ENCODE assay signal across 26 mouse cellular contexts in the genomic region with DNA sequence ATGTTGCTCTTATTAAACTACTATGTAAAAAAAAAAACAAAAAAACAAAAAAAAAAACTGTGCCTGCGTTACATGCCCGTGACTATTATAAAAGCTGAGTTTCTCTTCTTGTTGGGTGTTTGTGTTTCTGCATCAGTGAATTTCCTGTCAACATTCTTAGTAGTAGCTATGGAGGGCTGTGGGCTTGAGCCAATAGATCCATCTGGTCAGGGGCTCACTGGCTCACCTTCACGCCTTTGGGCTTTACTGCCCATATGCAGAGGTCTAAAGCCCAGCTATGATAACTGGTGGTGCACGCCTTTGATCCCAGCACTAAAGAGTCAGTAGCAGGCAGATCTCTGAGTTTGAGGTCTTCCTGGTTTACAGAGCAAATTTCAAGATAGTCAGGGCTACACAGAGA. TPM values are rescaled to one million over a fixed set of nuclear protein-coding genes. Genes with fewer than 3 reads are reported as not detected.
DNase-seq lines count a peak whose midpoint lies in the region; ATAC-seq and TF ChIP-seq lines count a peak whose summit lies in the region.
"Had no signal": no experiment of that assay in that cellular context is flagged by ENCODE, and none has a peak within 500 bp of the region (broad histone marks: within the 10 kb centered on the region; RNA-seq: fewer than 3 reads in every experiment).

No protein-coding gene starts in this region.

- no peaks in the 10 kb centered on the region for H3K27me3 ChIP-seq in kidney, postnatal 0 days (ENCODE audit: insufficient read depth, low read length)
- H3K27me3 ChIP-seq in intestine, postnatal 0 days (replicated peaks; ENCODE audit: control insufficient read depth, insufficient read depth, low read length), result no peaks in the 10 kb centered on the region
- H3K27me3 ChIP-seq in liver, embryonic 15.5 days, result no peaks in the 10 kb centered on the region
- no peaks in the 10 kb centered on the region for H3K27me3 ChIP-seq in neural tube, embryonic 15.5 days (replicated peaks)
- H3K27me3 ChIP-seq: hindbrain, embryonic 12.5 days; lung, embryonic 15.5 days; midbrain, embryonic 15.5 days had no signal

- H3K9me3 ChIP-seq in kidney, postnatal 0 days (replicated peaks; ENCODE audit: low read length), result no peaks in the 10 kb centered on the region
- no peaks in the 10 kb centered on the region for H3K9me3 ChIP-seq in intestine, postnatal 0 days (ENCODE audit: control insufficient read depth)
- H3K9me3 ChIP-seq in liver, embryonic 15.5 days (replicated peaks), result no peaks in the 10 kb centered on the region
- no peaks in the 10 kb centered on the region for H3K9me3 ChIP-seq in neural tube, embryonic 15.5 days (replicated peaks)
- H3K9me3 ChIP-seq: embryonic facial prominence, embryonic 13.5 days; hindbrain, embryonic 12.5 days; lung, embryonic 15.5 days; midbrain, embryonic 10.5 days; midbrain, embryonic 15.5 days had no signal

- no peak overlapping the region for H3K4me3 ChIP-seq in kidney, postnatal 0 days (replicated peaks; ENCODE audit: low read depth, low read length)
- no peak overlapping the region for H3K4me3 ChIP-seq in intestine, postnatal 0 days (ENCODE audit: low read depth, low read length)
- H3K4me3 ChIP-seq in liver, embryonic 15.5 days (replicated peaks), result no peak overlapping the region
- H3K4me3 ChIP-seq in neural tube, embryonic 15.5 days (replicated peaks), result no peak overlapping the region
- H3K4me3 ChIP-seq: embryonic facial prominence, embryonic 13.5 days; hindbrain, embryonic 12.5 days; lung, embryonic 15.5 days; midbrain, embryonic 10.5 days; midbrain, embryonic 15.5 days had no signal

- H3K36me3 ChIP-seq in kidney, postnatal 0 days (ENCODE audit: insufficient read depth, low read length), result no peaks in the 10 kb centered on the region
- H3K36me3 ChIP-seq in intestine, postnatal 0 days (ENCODE audit: control insufficient read depth, insufficient read depth), result no peaks in the 10 kb centered on the region; the same call in 1 of the 2 replicates
- no peaks in the 10 kb centered on the region for H3K36me3 ChIP-seq in liver, embryonic 15.5 days (replicated peaks)
- no peaks in the 10 kb centered on the region for H3K36me3 ChIP-seq in neural tube, embryonic 15.5 days
- H3K36me3 ChIP-seq: embryonic facial prominence, embryonic 13.5 days; hindbrain, embryonic 12.5 days; lung, embryonic 15.5 days; midbrain, embryonic 10.5 days; midbrain, embryonic 15.5 days had no signal

- no peak overlapping the region for H3K9ac ChIP-seq in kidney, postnatal 0 days (ENCODE audit: low read depth, low read length)
- no peak overlapping the region for H3K9ac ChIP-seq in intestine, postnatal 0 days (ENCODE audit: low read depth, low read length)
- no peak overlapping the region for H3K9ac ChIP-seq in liver, embryonic 15.5 days
- no peak overlapping the region for H3K9ac ChIP-seq in neural tube, embryonic 15.5 days (replicated peaks)
- H3K9ac ChIP-seq: embryonic facial prominence, embryonic 13.5 days; hindbrain, embryonic 12.5 days; lung, embryonic 15.5 days; midbrain, embryonic 15.5 days had no signal

- no peak for ATAC-seq in kidney, postnatal 0 days (replicated peaks; ENCODE audit: low FRiP score, low read depth)
- no peak for ATAC-seq in intestine, postnatal 0 days
- no peak for ATAC-seq in liver, embryonic 15.5 days (ENCODE audit: insufficient read depth)
- no peak for ATAC-seq in neural tube, embryonic 15.5 days (ENCODE audit: low FRiP score)
- ATAC-seq: forebrain, embryonic 16.5 days; hindbrain, postnatal 0 days; midbrain, embryonic 15.5 days had no signal

- 58% methylated on average over 4 of the region's 4 CpGs for WGBS in kidney, postnatal 0 days
- WGBS in intestine, postnatal 0 days, result 71% methylated on average over 4 of the region's 4 CpGs
- WGBS in liver, embryonic 15.5 days (ENCODE audit: insufficient replicate concordance), result 64% methylated on average over 4 of the region's 4 CpGs
- WGBS in neural tube, embryonic 15.5 days, result 74% methylated on average over 4 of the region's 4 CpGs

- no peak overlapping the region for H3K4me2 ChIP-seq in kidney, postnatal 0 days (ENCODE audit: low read length)
- no peak overlapping the region for H3K4me2 ChIP-seq in intestine, postnatal 0 days (replicated peaks; ENCODE audit: low read depth)
- H3K4me2 ChIP-seq in liver, embryonic 15.5 days, result no peak overlapping the region
- no peak overlapping the region for H3K4me2 ChIP-seq in neural tube, embryonic 15.5 days
- H3K4me2 ChIP-seq: embryonic facial prominence, embryonic 13.5 days; hindbrain, embryonic 12.5 days; lung, embryonic 15.5 days; midbrain, embryonic 15.5 days had no signal

- TF ChIP-seq CTCF in kidney, postnatal 0 days (IDR thresholded peaks at IDR 0.05; ENCODE audit: low read depth), result no peak
- TF ChIP-seq CTCF in intestine, postnatal 0 days (IDR thresholded peaks at IDR 0.05; ENCODE audit: low read depth), result no peak

- peak overlapping the region; percentile 31; the same call in 1 of the 2 replicates for H3K27ac ChIP-seq in kidney, postnatal 0 days
- 0 out of 2 replicates have a peak overlapping the region, but pooled peaks have one; percentile 7 for H3K27ac ChIP-seq in intestine, postnatal 0 days (ENCODE audit: low read depth, low read length)
- H3K27ac ChIP-seq in liver, embryonic 15.5 days (replicated peaks), result peak overlapping the region; percentile 71
- H3K27ac ChIP-seq in neural tube, embryonic 15.5 days (replicated peaks), result no peak overlapping the region
- H3K27ac ChIP-seq: embryonic facial prominence, embryonic 13.5 days; hindbrain, embryonic 12.5 days; hindbrain, postnatal 0 days; lung, embryonic 15.5 days; midbrain, embryonic 10.5 days; midbrain, embryonic 15.5 days had no signal

- peaks cover 31% of the 10 kb centered on the region for H3K4me1 ChIP-seq in kidney, postnatal 0 days (replicated peaks; ENCODE audit: insufficient read depth, low read length)
- peaks cover 19% of the 10 kb centered on the region for H3K4me1 ChIP-seq in intestine, postnatal 0 days (replicated peaks; ENCODE audit: control insufficient read depth, insufficient read depth, low read length)
- H3K4me1 ChIP-seq in liver, embryonic 15.5 days (replicated peaks), result peaks cover 93% of the 10 kb centered on the region
- H3K4me1 ChIP-seq in neural tube, embryonic 15.5 days, result peaks cover 37% of the 10 kb centered on the region

- no peak for DNase-seq in kidney, postnatal 0 days (ENCODE audit: low spot score)
- no peak for DNase-seq in kidney, adult 9 months
- DNase-seq in A20 (ENCODE audit: low read depth, low spot score), result peak; percentile 60
- DNase-seq in ovary, postnatal 36 days (ENCODE audit: low spot score), result no peak
- DNase-seq: adrenal gland, postnatal 25 days; B cell, adult 2 months; cerebellum, adult 18-20 months; heart, postnatal 36 days; kidney, adult 11 months; kidney, postnatal 36 days; right cerebral cortex, postnatal 4 days had no signal

RNA-seq across cellular contexts. Expression of gene Myo18a, which starts 6.5 kb away (rescaled TPM):
- 26.5 and 27.7 TPM in 2 replicates for polyA plus RNA-seq in kidney, postnatal 0 days (2015; fragmentation: Nextera tagmentation; extraction: Ambion mirVana)
- polyA plus RNA-seq in intestine, postnatal 0 days (2015; fragmentation: Nextera tagmentation; extraction: Ambion mirVana), result 25.4 and 30.7 TPM in 2 replicates
- 14.4 and 15.7 TPM in 2 replicates for polyA plus RNA-seq in liver, embryonic 15.5 days (2015; fragmentation: Nextera tagmentation; extraction: Ambion mirVana)
- polyA plus RNA-seq in neural tube, embryonic 15.5 days (2015; fragmentation: Nextera tagmentation; extraction: Ambion mirVana), result 39.6 and 40.8 TPM in 2 replicates

RNA-seq across cellular contexts. Expression of gene Gm10277, which starts 18.1 kb away (rescaled TPM):
- 0.34 and 0.40 TPM in 2 replicates for polyA plus RNA-seq in kidney, postnatal 0 days (2015; fragmentation: Nextera tagmentation; extraction: Ambion mirVana)
- polyA plus RNA-seq in intestine, postnatal 0 days (2015; fragmentation: Nextera tagmentation; extraction: Ambion mirVana), result 0.53 and 0.72 TPM in 2 replicates
- 0.39 and 0.85 TPM in 2 replicates for polyA plus RNA-seq in liver, embryonic 15.5 days (2015; fragmentation: Nextera tagmentation; extraction: Ambion mirVana)
- 1.5 and 1.8 TPM in 2 replicates for polyA plus RNA-seq in neural tube, embryonic 15.5 days (2015; fragmentation: Nextera tagmentation; extraction: Ambion mirVana)
- polyA plus RNA-seq: spleen, adult 2 months; urinary bladder, adult 2 months had no signal

RNA-seq across cellular contexts. Expression of gene Cryba1, which starts 44.4 kb away (rescaled TPM):
- polyA plus RNA-seq in kidney, postnatal 0 days (2015; fragmentation: Nextera tagmentation; extraction: Ambion mirVana), result not detected in 2 replicates
- not detected in 2 replicates for polyA plus RNA-seq in intestine, postnatal 0 days (2015; fragmentation: Nextera tagmentation; extraction: Ambion mirVana)
- polyA plus RNA-seq in liver, embryonic 15.5 days (2015; fragmentation: Nextera tagmentation; extraction: Ambion mirVana), result not detected in 2 replicates
- 0.61 TPM in 1 of 2 replicates, not detected in the other for polyA plus RNA-seq in neural tube, embryonic 15.5 days (2015; fragmentation: Nextera tagmentation; extraction: Ambion mirVana)
- polyA plus RNA-seq: embryonic facial prominence, embryonic 13.5 days; gonadal fat pad, adult 2 months; heart, embryonic 16.5 days; limb, embryonic 14.5 days; lung, embryonic 15.5 days; spleen, adult 2 months; urinary bladder, adult 2 months had no signal
